Mouse (Mus musculus) 3134 (cell line): ENCODE data around the gene Pvr.

Experiments used
- DNase-seq: peaks from one replicate; pipeline ENCODE4 v3.0.0-alpha.2; 2011; ENCODE audit warnings: low spot score; ENCODE audit not compliant: insufficient read length; ENCODE audit errors: extremely low read depth

The Pvr gene

DNA sequence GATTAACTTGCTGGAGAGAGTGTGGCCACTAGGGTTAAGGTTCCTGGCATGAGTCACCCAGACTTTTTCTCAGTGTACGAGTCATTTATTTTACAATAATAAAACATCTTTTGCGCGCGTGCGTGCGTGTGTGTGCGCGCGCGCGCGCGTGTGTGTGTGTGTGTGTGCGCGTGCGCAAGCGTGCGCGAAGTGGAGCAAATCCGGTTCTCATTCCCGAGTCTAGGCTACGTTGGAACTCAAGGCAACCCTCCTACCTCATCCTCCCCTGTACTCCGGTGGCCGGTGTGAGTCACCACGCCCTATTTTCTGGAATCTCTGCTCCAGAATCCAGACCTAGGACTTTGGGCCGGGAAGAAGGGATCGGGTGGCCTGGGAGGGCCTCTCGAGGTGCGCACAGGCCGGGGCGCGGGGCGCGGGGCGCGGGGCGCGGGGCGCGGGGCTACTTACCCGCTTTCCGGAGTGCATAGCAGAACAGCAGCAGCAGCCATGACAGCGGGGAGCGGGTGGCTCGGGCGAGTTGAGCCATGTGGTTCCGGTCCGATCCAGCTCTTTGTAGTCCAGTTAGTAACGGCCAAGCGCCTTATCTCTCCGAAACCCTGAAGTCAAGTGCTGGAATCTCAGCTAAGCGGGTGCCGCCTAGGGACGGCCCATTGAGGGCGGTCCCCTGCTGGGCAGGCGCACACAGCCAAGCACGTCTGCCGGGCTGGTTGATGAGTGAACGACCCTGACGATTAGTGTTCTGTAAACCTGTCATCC lies at the start of gene Pvr:
Gene Pvr, minus strand, starts transcription at position 655 of the 756 bp plus-strand sequence.
- peak; percentile 94 for DNase-seq

DNA sequence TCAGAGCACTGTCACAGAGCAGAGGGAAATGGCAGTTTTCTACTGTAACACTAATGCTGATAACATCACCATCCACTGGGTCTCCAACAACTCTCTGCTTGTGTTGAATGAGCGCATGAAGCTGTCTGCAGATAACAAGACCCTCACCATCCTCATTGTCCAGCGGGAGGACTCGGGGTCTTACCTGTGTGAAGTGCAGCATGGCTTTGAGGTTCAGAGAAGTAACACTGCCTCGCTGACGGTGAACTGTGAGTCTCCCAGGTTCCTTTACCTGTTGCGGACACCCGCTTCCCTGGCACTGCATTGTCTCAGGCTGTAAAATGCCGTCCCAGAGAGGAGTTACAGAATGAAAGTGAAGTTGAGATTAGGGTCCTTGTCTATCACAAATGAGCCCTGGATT lies 49.2 kb upstream of the Pvr start:
- DNase-seq = no peak

DNA sequence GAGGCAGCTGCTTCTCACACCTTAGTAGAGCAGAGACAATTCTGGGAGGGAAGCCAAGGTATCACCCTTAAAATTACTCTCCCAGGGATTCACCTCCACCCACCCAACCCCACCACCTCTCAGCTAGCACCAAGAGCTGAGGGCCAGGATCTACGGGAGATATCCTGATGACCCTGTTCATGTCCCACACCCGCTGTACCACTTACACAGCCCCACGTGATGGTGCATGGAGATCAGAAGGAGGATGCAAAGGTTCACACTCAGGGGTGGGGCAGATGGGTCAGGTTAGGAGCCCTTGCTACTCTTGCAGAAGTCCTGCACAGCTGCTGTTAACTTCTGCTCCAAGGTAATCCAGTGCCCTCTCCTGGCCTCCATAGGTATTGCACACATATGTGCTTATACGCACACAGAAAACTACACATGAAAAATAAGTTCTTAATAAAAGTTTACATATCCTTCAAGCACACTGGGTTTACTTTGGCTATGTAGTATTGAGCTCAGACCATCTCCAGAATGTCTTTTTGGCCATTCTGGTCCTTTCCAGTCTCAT lies 48.7 kb upstream of the Pvr start:
- no peak for DNase-seq

DNA sequence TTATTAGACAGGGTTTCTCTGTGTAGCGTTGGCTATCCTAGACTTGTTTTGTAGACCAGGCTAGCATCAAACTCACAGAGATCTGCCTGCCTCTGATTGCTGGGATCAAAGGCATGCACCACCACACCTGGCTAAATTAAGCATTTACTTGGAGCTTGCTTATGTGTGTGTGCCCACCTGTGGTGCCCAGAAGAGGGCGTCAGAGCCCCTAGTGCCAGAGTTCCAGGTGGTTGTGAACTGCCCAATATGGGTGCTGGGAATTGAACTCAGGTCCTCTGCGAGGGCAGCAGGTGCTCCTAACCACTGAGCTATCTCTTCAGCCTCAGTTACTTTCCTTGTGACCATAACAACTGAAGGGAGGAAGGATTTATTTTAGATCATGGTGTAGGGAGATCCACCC lies 48.1 kb upstream of the Pvr start:
- no peak for DNase-seq

DNA sequence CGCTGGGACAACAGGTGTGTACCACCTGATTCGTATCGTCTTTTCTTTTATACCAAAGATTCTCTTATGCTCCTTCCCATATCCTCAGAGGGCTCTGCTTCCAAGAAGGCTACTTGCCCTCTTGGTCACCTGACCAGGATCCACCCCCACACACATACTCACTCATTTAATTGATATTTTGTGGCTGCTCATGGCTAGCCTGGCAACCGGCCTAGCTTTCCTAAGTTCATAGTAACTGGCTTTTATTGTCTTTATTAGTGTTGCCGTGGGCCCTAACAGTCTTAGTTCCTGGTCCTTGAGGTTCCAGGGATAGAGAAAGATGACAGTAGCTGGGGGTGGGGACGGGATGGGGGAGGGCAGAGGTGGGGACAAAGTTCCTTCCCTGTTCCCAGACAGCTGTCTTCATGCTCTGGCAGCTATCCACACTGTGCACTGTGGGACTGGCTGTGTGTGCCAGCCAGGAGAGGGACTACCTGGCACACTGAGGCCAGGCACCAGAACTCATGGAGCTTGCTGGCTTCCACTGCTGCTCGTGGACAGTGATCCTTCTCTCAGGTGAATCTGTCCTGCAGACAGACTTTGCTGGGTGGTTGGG lies 44.1 kb upstream of the Pvr start, which contains the start of gene Ceacam20:
Gene Ceacam20, plus strand, starts transcription at position 428 of the 595 bp plus-strand sequence.
- DNase-seq = no peak

DNA sequence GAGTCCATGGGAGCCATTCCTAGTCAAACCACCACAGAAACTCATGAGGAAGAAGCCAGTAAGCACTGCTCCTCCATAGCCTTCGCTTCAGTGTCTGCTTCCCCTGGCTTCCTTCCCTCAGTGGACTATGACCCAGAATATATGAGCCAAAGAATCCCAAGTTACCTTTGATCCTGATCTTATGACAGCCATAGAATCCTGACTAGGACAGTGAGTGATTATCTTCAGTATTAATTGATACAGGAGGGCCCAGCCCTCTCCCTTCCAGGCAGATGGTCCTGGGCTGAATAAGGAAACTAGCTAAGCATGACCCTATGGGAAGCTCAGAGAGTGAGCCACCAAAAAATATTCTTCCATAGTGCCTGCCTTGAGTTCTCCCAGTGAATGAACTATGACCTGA lies 41.5 kb upstream of the Pvr start:
- DNase-seq = no peak

DNA sequence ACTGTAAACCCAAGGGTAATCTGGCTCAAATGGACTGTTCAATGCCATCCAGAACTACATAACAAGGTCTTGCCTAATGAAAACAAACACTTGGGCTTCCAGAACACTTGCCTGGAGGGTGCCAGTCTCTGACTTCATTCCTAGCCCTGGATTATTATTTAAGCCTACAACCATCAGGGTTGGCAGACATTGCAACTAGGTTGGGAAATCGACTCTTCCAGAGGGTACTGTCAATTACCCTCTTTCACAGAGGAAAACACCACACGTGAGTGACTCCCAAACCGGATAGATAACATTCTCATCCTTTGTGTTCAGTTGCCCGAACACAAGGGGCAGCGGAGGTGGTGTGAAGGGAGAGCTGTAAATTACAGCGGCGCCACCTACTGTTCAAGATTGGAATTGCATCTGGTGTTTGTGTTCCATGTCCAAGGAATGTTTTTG lies 35.4 kb upstream of the Pvr start:
- peak; percentile 49 for DNase-seq

DNA sequence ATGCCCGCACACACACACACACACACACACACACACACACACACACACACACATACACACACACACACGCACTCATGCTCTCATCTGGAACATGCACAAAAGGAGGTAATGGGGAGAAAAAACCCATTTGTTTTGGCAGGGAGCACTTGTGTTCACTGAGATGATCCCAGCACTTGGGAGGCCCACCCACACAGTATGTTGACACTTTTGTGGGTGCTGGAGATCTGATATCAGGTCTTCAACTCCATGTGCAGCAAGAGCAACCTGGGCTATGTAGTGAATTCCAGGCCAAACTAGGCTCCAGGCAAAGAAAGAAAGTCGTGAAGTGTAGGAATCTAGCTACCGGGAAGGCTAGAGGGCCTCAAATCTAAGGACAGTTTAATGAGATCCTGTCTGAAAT lies 34.9 kb upstream of the Pvr start:
- DNase-seq = no peak

DNA sequence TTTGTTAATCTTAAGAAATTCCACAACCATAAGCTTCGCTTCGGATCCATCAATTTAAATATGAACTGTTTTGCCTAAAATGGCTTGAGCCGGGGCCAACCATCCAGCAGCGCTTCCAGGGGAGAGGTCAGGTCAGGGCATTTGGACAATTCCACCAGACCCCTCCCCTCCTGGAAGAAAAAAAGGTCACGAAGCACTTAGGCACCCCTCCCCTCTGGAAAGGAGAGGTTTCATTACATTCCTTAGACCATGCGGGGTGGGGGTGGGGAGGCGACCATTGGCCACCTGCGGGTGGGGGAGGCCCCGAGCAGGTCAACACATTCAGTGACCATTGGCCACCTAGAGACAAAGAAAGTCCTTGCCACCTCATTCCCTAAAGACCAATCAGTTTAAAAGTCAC lies 32.1 kb upstream of the Pvr start:
- DNase-seq = peak; percentile 39

DNA sequence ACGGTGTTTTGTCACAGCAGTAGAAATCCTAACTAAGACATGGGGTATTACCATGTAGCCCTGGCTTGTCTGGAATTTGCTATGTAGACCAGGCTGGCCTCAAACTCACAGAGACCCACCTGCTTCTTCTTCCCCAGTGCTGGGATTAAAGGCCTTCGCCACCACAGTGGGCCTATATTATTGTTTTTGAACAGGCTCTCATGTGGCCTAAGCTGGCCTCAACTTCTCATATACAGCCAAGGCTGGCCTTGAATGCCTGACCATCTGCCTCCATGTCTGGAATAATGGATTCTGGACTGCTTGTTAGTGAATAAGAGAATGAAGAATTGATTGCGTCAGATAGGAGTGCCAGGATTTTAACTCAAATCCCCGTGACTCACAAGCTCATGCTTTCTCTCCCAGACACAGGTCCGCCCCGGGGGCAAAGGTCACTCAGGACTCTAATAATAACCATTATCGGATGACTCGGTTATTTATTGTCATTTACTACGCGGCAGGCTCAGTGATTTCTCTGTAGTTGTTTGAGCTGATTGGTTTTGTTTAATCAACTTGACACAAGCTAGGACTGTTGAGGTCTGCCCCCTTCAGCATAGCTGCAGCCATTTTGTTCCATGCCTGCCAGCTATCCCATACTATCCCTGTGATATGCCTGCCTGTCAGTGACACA lies 31.5 kb upstream of the Pvr start:
- peak; percentile 36 for DNase-seq

DNA sequence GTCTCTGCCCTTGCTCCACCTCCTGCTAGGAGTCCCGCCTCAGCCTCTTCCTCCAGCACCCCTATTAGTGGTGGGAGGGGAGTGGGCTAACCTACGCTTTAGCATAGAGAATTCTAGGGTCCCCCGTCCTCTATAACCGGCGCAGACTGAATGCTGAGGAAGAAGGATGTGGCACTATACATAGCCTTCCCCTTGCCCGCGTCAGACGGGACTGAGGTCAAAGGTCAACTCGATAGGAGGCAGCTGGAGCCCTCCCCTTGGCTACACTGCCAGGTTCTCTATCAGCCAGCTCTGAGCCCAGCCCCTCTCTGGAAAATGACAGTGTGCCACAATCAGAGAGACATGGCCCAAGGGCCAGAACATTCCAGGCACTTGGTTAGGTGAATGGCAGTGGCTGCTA lies 29.6 kb upstream of the Pvr start, which contains the start of gene Igsf23:
Gene Igsf23, minus strand, starts transcription at position 168 of the 400 bp plus-strand sequence.
- DNase-seq = no peak

DNA sequence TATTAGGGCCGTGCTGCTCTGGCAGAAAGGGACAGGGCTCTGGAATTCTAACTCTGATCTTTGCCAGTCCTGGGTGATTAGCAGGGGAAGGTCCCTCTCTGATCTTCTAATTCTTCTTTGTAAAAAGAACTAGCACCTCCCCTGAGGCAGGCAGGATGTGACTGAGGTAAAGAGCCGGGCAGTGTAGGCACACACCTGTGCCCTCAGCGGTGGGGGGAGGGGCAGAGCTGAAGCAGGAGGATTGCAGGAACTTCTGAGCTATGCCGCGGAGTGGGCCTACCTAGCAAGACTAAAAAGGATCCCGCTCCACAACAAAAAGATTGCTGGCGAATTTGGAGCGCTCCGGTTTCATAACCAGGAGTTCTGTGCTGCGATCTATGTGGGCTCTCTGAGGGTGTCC lies 29.0 kb upstream of the Pvr start:
- DNase-seq = no peak

DNA sequence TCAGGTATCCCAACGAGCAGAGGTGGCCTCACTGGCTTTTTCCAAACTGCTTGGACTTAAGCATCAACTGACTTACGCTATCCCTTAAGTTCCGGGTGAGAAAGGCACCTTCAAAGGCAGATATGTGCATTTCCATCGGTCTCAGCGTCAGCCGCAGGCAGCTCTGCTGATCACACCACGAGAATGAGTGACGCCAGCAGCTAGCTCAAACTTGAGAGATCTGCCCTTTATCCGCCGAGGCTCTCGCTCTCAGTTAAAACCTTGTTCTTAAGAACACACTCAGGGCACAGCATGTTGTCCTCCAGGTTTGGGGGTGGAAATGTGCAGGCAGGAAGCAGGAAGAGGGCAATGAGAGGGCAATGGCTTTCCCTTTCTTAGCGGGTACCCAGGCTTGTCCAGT lies 28.0 kb upstream of the Pvr start:
- no peak for DNase-seq

DNA sequence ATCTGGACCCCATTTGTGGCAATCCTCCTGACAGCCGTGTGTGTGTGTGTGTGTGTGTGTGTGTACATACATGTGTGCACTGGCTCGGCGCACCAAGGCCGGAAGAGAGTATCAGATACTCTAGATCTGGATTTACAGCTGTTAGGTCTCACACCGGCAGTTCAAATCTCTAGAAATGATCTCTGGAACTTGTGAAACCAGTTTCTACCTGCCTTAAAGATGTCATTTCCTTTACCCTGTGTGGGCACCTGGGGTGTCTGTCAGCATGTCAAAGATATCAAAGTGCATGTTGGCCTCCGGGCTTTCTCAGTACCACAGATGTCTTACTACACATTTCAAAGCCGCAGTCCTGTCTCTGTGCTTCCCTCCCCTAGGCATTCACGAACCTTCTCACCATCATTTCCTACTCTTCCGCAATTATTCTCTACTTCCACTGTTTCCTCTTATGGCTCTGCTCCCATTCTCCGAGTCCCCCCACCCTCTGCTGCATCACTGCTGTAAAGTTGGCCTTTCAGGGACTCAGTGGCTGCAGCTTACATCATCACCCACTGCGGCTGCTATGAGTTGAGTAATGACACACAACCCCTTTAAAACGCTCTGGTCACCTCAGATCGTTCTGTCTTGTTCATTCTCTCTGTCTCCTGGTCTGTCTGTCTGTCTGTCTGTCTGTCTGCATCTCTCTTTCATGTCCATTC lies 25.0 kb upstream of the Pvr start:
- DNase-seq = no peak

DNA sequence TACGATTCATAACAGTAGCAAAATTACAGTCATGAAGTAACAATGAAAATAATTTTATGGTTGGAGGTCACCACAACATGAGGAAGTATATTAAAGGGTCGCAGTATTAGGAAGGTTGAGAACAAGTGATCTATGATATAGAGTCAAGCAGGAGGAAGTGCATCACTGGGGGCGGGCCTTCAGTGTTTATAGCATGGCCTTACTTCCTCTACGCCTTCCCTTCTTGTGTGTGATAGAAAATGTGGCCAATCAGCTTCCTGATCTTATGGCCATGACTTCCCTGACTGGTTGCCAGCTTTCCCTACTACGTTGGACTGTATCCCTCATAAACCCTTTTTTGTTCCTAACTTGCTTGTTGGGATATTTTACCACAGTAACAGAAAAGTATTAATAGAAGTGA lies 24.2 kb upstream of the Pvr start:
- no peak for DNase-seq

DNA sequence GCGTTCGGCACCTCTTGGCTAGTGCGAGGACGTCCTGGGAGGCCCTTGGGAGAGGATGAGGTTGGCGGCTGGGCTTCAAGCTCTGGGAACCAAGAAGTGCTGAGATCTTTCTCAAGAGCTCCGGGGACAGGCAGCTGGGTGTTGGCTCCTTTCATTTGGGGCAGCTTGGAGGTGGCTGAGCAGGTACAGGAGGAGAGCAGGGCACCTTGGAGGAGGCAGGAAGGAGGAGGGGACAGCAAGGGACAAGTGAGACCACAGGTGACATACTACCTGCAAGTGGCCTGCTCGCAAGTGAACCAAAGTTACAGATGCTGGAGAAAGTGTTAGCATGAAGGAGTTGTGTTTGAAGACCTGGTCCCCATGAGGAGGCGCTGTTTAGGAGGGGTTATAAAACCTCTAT lies 23.7 kb upstream of the Pvr start:
- DNase-seq = no peak

DNA sequence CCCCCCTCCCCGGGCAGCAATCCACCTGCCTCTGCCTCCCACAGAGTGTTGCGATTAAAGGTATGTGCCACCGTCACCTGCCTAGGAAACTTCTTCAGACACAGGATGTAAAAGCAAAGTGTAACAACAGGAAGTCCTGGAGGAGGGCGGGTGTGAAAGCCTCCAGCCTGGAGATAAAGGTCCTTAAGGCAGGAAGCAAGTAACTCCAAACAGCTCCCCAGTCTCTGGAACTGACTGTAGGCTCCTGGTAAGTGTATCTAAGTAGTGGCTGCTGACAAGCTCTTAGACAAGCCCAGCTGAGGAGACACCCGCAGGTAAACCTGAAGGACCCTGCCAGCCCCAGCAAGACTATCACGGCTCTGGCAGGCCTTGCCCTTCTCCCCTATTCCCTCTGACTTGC lies 19.3 kb upstream of the Pvr start:
- peak; percentile 62 for DNase-seq

DNA sequence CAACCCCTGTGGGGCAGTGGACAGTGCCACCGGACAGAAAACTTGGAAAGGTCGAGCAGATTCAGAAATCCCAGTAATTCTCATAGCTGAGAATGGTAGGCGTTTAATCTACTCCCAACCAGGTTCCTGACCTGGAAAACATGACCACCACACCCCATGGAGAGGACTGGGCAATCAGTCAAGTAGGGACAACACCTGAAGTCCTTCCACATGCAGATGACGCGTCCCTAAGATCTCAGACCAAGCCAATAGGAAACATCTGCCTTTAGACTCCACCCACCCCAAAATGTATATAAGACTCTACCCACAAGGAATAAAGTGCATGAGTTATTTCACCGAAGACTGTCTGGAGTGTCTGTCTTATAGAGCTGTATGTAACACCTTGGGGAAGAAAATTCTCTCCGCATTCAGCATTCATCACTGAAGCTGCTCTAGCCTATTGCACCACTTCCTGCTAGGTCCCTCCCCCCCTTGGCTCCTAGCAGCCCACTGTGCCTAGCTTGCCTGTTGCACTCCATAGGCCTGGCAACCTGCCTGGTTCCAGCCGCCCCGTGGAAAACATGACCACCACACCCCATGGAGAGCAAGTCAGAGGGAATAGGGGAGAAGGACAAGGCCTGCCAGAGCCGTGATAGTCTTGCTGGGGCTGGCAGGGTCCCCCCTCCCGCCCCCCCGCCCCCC lies 18.7 kb upstream of the Pvr start:
- DNase-seq = peak; percentile 60

DNA sequence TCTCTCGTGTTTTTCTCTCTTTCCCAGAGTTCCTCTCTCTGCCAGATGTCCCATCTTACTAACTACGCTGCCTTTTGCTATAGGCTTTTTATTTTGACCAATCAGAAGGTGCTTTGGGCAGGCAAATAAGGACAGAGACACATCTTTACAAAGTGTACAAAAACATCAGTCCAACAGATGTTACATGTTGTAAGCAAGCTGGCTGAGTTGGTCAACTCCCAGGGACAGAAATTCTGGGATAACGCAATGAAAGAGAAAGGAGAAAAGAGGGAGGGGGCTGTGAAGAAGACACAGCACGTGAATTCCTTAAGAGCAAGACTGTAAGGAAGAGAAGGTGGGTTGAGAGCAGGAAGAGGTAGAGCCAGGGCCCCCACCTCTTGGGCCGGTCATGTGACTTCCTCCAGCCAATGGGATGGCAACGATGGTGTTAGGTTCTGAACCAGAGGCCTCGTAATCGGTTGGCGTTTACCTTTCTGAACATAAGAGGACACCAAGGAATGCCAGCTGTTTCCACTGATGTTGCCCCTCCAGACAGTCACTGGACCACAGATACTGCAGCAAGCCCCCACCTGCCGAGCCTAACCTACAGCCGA lies 16.4 kb upstream of the Pvr start:
- DNase-seq = no peak

DNA sequence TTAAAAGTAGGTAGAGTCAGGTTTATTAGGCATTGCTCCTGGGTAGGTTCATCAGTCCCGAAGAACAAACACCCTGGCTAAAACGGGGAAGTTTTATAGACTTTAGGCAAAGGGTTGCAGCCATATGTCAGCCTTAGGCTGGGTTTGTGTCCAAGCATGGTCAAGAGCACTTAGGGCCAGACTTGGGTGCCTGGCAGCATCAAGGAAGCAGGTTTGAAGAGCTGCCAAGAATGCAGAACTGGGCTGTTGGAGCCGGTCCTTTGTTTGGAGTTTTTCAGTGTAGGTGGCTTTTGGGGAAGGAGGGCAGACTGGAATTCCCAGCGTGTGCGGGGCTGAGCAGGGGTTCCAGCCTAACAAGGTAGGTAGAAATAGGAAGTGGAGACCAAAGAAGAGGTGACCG lies 15.0 kb upstream of the Pvr start:
- DNase-seq = peak; percentile 42
